Mouse (Mus musculus) T-helper 1 cell (primary cell): ENCODE measurements at regions not wholly inside any gene's neighbourhood (a gene's known extent, or its start where the extent isn't known, plus 50 kb on each side); places are given as distances from the start of the nearest gene placed in this dataset.

Experiments
- in situ Hi-C: fragments of 300-600 bp; cut with MboI, MseI; formaldehyde crosslinking; loops from one replicate; pipeline ENCODE4 v1.15.1; 2025; ENCODE audit warnings: high pct_unique_total_duplicates

DNA sequence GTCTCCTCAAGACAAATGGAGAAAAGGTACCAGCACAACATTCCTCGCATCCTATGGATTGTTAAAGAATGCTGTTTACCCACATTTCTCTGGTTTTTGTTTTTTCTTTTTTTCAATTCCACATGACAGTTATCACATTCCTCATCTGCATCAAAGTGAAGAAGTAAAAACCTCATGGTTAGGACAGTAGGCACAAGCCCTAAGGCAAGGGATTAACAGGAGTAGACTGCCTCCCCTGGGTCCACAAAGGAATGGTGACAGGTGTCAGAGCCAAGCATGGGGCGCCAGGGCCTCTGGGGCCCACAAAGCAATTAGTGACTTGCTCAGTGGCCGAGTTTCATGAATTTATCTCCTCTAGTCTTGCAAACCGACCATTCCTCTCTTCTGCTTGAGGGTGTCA is 166.9 kb upstream of the Serp2 start:
- in situ Hi-C loops: no loop called here

DNA sequence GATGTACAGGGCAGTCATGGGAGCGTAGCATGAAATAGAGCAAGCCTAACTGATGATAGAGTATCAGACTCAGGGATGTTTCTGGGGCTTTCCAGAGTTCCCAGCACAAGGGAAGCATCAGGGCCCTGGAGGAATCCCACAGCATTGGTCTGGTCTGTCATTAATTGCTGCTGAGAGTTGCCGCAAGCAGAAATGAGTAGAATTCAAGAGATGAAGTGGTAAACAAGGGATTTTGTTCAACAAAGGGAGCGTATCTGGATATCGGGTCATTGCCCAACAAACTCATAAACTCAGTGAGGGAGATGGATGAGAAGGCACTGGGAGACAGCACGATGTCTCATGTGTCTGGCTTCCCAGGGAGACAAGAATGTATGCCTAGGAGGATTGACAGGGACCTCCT is 165.6 kb upstream of the Serp2 start:
- in situ Hi-C loops: no loop called here

DNA sequence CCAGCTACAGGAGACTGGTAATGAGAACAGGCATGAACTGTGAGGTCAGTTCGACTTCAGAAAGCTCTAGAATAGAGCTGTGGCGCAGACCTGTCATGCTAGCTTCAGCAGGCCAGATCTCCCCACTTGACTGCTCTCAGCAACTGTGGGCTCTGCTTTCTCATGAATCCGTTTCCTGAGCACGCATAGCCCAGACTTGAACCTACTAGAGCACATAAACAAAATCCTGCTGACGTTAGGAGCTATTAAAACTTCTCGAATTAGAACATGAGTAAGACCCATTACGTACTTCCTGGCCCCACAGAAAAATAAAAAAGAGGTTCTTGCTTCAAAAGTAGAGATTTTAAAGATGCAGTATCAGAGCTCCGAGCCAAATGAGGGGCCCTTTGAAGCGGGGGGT is 165.1 kb upstream of the Serp2 start:
- in situ Hi-C loops: no loop called here

DNA sequence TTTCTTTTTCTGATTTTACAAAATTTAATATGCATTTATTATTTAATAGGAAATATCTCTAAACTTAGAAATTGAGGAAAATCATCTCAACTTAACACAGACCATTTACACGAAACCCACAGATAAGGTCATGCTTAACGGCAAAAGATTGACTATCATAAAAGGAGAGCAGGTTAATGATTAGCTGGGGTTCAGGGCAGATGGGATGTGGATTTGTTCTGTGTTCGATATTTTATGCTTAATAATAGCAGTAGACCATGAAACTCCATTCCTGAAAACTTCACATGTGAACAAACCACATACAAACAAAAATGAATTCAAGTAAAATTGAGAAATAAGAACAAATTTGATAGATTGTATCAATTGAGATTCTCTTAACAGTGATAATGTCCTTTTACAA is 160.4 kb upstream of the Serp2 start:
- in situ Hi-C loops: no loop called here

- in situ Hi-C loops: no loop called here
Observed at GRCm38 (mm10) chr14:76714727-76715126, 158.0 kb upstream of the Serp2 start.

- in situ Hi-C loops: no loop called here
Observed at GRCm38 (mm10) chr14:76713946-76714345, 157.3 kb upstream of the Serp2 start.

DNA sequence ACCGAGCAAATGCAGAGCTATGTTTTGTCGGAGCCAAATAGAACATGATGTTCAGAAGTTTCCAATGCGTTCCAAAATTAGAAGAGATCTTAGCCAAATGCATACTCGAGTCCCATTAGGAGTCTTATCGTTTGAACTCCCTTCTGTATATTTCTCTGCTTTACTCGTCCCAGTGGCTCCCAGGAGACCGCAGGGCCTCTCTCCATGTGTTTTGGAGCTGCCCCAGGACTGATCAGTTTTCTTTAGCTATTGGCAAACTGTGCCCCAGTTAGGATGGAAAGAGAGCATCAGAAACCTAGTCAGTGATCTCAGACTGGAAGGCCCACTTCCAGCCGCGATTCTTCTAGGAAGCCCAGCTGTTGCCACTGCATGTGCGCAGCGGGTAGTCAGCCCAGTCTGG is 152.0 kb upstream of the Serp2 start:
- in situ Hi-C loops: no loop called here

DNA sequence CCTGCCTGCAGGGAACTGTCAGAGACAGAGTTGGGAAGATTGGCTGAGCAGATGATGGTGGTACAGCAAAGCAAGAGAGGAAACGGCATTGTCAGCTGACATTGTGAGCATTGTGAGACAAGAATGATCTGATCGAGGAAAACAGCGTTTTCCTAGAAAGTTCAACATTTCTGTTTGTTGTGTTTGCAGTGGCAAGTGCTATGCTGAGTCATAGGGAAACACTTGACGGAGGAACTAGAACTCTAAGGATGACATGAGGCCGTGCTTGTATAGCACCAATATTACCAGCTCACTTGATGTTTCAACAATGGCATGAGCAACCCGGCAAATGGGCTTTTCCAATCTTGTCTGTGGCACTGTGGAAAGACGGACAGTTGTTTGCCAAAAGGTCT is 146.7 kb upstream of the Serp2 start:
- in situ Hi-C loops: no loop called here

- in situ Hi-C loops: no loop called here
Observed at GRCm38 (mm10) chr14:76702709-76703372, 146.2 kb upstream of the Serp2 start.

DNA sequence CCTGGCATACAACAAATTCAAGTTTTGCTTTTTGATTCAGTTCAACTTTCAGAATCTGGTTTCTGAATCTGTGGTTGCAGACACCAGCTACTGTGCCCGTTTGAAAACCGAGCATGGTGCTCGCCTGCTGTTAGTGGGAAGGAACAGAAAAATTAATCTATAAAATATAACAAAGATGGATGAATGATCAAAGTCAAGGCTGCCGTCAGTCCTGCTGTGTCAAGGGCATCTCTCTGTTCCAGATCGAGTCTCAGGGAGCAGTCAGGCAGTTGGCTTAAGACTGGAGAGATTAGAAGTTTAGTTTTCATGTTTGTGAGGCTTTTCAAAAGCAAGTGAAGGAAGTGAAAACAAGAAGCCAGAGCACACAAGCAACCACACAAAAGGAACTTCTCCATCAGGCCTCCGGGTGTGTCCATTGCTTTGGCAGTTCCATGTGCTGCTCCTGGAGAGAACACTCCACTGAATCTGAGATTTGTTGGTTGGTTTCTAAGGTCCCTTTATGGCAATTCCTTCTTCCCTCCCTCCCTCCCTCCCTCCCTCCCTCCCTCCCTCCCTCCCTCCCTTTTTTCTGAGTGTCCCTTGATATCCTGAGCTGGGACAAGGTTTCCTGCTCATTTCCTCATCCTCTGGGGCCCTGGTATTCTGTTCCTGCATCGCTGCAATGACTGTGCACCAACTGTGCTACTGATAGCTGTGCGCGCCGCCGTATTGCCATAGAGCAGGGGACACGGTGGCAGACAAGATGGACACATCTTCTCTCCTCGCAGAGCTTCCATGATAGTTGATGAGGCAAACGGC is 145.4 kb upstream of the Serp2 start:
- in situ Hi-C loops: no loop called here

- in situ Hi-C loops: no loop called here
Observed at GRCm38 (mm10) chr14:76701304-76701703, 144.6 kb upstream of the Serp2 start.

GRCm38 (mm10) chr14:76700796-76701195 is 144.1 kb upstream of the Serp2 start:
- in situ Hi-C loops: no loop called here

GRCm38 (mm10) chr14:76700190-76700589 is 143.5 kb upstream of the Serp2 start:
- in situ Hi-C loops: no loop called here

DNA sequence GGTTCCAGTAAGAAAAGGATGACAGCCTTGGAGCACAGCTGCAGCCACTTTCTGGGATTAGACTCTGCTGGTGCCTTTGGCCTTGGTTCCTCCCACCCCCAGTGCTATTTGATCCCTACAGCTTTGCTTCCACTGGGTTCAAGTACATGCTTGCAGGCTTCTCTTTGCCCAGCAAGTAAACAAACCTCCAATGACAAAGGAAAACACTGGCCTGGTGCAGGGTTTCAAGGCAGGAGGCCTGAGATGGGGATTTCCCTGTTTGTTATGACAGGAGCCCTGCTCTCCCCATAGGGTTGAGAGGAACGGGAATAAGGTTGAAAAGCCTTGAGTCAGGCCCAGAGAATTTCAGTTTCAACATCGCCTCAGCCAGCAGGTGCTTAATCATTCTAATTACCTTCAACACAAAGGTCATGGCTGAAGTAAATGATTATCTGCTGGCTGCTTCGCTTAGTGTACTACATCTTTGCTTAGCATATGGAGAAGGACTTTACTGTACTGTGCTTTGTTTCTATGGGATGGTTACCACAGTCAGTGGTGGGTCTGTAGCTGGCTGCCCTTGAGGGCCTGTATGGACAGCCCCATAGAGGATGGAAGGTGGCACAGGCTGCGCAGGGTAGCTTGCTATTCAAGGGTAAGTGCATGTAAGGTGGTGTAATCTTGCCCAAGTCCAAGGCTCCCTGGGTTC is 142.2 kb upstream of the Serp2 start:
- in situ Hi-C loops: no loop called here

DNA sequence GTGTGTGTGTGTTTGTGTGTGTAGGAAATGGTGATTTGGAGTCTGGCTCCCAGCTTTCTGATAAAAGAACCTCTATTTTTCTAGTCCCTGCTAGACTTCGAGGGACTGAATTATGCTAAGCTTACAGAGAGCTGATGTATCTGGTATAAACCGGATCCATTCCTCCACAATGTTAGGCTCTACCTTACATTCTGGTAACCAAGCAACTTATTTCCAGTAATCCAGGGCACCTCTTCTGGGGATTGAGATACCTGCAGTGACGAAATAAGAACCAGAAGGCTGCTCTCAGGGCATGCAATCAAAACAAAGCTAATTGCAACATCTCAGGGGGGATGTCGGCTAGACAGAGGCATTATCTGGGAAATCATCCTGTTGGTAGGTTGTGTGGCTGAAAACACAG is 140.0 kb upstream of the Serp2 start:
- in situ Hi-C loops: no loop called here

DNA sequence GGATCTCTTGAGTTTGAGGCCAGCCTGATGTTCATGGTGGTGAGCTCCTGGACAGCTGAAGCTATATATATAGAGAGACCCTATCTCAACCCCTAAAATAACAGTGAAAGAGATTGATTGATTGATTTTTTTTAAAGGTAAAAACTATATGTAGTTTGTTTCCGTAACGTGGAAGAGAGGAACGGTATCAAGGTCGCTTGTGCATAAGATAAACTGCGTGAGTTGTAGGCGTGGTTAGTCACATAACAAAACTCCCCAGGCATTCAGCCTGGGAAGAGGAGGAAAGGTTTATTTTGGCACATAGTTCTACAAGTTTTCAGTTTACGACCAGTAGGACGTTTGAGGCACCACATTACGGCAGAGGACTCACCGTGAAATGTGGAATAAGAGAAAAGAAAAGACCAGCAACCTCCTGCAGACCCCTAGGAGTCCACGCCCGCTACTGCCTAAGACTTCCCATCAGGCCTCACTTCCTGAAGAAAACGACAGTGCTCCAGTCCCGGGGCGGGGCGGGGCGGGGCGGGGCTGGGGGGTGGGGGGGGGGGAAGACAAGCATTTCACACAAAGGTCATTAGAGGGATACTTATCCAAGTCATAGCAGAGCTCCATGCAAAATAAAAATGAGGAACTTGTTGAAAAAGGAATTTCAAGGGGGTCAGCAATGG is 139.1 kb upstream of the Serp2 start:
- in situ Hi-C loops: no loop called here

DNA sequence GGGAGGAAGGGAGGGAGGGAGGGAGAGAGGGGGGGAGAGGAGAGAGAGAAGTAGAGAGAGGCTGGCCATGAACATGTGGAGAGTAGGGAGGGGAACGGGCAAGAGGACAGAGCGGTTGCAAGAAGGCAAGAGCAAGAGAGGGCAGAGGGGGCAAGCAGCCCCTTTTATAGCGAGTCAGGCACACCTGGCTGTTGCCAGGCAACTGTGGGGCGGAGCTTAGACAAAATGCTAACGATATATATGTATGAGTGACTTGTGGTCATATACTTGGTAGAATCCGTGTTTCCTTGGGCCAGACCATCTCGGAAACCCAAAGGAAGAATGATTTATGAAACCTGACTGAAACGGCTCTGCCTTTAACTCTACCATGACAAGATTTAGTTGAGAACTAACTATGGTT is 138.2 kb upstream of the Serp2 start:
- in situ Hi-C loops: loop anchor here (5.0 kb wide), 1 partner anchor 87 kb away; no protein-coding TSS in a partner anchor

DNA sequence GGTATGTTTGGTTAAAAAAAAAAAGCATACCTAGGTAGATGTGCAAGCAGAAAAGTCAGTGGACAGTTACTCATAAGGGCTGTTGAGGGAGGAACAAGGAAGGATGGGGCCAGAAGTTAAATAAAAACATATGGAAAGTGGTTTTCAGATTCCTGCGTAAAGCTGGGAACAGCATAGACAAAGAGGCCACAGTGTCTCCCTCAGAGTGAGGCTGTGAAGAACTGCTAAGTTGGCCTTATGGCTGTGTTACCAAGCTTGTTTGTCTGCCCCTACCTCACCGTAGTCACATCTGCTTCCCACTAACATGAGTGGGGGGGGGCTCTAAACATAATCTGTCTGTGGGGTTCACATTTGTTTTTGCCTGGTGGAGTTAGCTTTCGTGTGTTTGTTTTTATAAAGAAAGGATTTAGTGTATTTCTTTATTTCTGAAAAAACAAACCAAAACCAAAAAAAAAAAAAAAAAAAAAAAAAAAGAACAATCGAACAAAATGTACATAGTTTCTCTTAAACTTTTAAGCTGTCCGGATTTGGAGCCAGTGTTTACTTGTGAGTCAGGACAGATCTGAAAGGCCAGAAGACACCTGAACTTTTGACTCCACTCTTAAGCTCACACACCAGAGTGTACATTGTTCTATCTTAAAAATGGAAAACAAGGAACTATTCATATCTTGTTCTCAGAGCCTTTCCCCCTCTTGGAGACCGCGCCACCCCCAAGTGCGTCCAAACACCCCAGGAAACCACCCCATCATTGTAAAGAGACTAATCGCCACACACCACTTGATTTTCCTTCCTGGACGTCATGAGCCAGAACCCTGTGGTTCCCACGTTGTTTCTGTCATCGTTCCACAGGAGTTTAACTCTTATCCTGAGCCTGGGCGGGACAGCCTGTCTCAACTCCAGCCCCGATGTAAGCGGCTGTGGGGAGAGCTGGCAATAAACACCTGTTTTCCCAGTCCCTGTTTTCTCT is 136.9 kb upstream of the Serp2 start:
- in situ Hi-C loops: loop anchor here (5.0 kb wide), 1 partner anchor 89 kb away; no protein-coding TSS in a partner anchor

- in situ Hi-C loops: no loop called here
Observed at GRCm38 (mm10) chr14:76687971-76688407, 131.3 kb upstream of the Serp2 start.

- in situ Hi-C loops: no loop called here
Observed at GRCm38 (mm10) chr14:76686762-76687453, 130.2 kb upstream of the Serp2 start.
